Mouse (Mus musculus) adipose tissue, adult 10 weeks (tissue): ENCODE data around the gene Olfr889. TPM values are rescaled to one million over a fixed set of nuclear protein-coding genes. Genes with fewer than 3 reads are reported as not detected.

Source experiments
- polyA plus RNA-seq: library from polyadenylated mRNA; stranded (reverse); fragments of 350-450 nt; fragmentation: Illumina TruSeq; extraction: RNeasy Lipid Tissue Mini Kit (QIAGEN cat#74804); gene quantifications from one replicate; pipeline ENCODE4 v1.2.3, GENCODE M21; 2014; ENCODE audit warnings: low read depth, low replicate concordance

Gene Olfr889
- not detected for polyA plus RNA-seq

GRCm38 (mm10) chr9:38114898-38115297 is at the start of gene Olfr889:
Gene Olfr889 (plus strand): TSS chr9:38115198.

GRCm38 (mm10) chr9:38083772-38084171 is 31.2 kb upstream of the Olfr889 start, which contains the start of gene Olfr887:
Gene Olfr887 (plus strand): TSS chr9:38084072.

GRCm38 (mm10) chr9:38107828-38108227 is 7.2 kb upstream of the Olfr889 start, which contains the start of gene Olfr888:
Gene Olfr888 (plus strand): TSS chr9:38108128.

GRCm38 (mm10) chr9:38142217-38142616 is 27.2 kb downstream of the Olfr889 start, which contains the start of gene Olfr890:
Gene Olfr890 (plus strand): TSS chr9:38142517.

Other genes with a start within 250 kb of the Olfr889 start
- gene Olfr145, start 218.5 kb upstream of the Olfr889 start, polyA plus RNA-seq, result not detected
- not detected for gene Olfr878, start 197.4 kb upstream of the Olfr889 start, polyA plus RNA-seq
- gene Olfr881, start 123.4 kb upstream of the Olfr889 start, polyA plus RNA-seq, result not detected
- not detected for gene Olfr883, start 89.4 kb upstream of the Olfr889 start, polyA plus RNA-seq
- gene Olfr884, start 68.6 kb upstream of the Olfr889 start, polyA plus RNA-seq, result not detected
- not detected for gene Olfr885, start 53.9 kb upstream of the Olfr889 start, polyA plus RNA-seq
- not detected for gene Olfr887, start 31.1 kb upstream of the Olfr889 start, polyA plus RNA-seq
- gene Olfr888, start 7.1 kb upstream of the Olfr889 start, polyA plus RNA-seq, result not detected
- gene Olfr890, start 27.3 kb downstream of the Olfr889 start, polyA plus RNA-seq, result not detected
- not detected for gene Olfr891, start 65.6 kb downstream of the Olfr889 start, polyA plus RNA-seq
- gene Olfr893, start 93.2 kb downstream of the Olfr889 start, polyA plus RNA-seq, result not detected
- gene Olfr894, start 102.9 kb downstream of the Olfr889 start, polyA plus RNA-seq, result not detected
- gene Olfr143, start 137.6 kb downstream of the Olfr889 start, polyA plus RNA-seq, result not detected
- not detected for gene Olfr895, start 152.7 kb downstream of the Olfr889 start, polyA plus RNA-seq
- gene Olfr896-ps1, start 175.9 kb downstream of the Olfr889 start, polyA plus RNA-seq, result not detected
- not detected for gene Olfr25, start 213.9 kb downstream of the Olfr889 start, polyA plus RNA-seq
- not detected for gene Olfr898, start 233.2 kb downstream of the Olfr889 start, polyA plus RNA-seq